Mouse (Mus musculus) thymus, adult 2 months (tissue): Measurements from ENCODE around the gene Syngr2.

ENCODE experiments used
- CTCF ChIP-seq: fragments of 200-500 bp; IDR thresholded peaks from 2 replicates; pipeline ENCODE4 v1.5.1; 2012; ENCODE audit warnings: mild to moderate bottlenecking, control low read depth, low read length, moderate library complexity, borderline replicate concordance; ENCODE audit not compliant: control insufficient read depth, poor library complexity, insufficient read depth; ENCODE audit errors: extremely low read depth
- POLR2A ChIP-seq: fragments of 200-500 bp; IDR thresholded peaks from 2 replicates; pipeline ENCODE4 v1.6.1; 2012; ENCODE audit warnings: mild to moderate bottlenecking, low read length, control low read depth, moderate library complexity; ENCODE audit not compliant: control insufficient read depth, poor library complexity, insufficient read depth; ENCODE audit errors: extremely low read depth

GRCm38 (mm10) chr11:117766275-117766674 lies 43.2 kb upstream of the Syngr2 start:
- TF ChIP-seq CTCF = no peak
- TF ChIP-seq POLR2A = no peak
